Mouse (Mus musculus) lung, adult 2 months (tissue): Measurements from ENCODE around the gene Scaper.

Experiments
- CTCF ChIP-seq: fragments of 200-500 bp; IDR thresholded peaks from 2 replicates; pipeline ENCODE4 v1.5.1; 2011; ENCODE audit warnings: mild to moderate bottlenecking, low read length, control low read depth; ENCODE audit not compliant: insufficient read depth
- POLR2A ChIP-seq: fragments of 200-500 bp; IDR thresholded peaks from 2 replicates; pipeline ENCODE4 v1.6.1; 2011; ENCODE audit warnings: low read depth, mild to moderate bottlenecking, control low read depth, low read length, borderline replicate concordance; ENCODE audit errors: extremely low read depth

GRCm38 (mm10) chr9:55511521-55511993 lies 426.4 kb downstream of the Scaper start:
- TF ChIP-seq CTCF (no peak), POLR2A (no peak)
